Mouse (Mus musculus): ENCODE results near the gene Odr4.

DNA sequence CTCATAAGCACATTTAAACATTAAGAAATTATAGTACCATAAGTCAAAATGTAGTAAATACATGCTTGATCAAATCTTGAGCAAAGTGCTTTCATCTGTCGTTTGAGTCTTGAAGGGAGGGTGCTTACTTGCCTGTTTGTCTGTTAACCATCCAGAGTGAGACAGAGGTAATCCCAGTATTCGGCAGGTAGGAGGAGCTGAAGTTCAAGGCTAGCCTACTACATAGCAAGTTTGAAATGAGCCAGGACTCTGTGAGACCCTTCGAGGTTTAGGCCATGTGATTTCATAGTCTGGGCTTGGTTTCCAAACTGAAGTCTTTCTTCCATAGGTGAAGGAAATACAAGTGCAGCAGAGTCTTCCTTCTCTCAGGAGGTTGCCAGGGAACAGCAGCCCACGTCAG, 48.9 kb upstream of the Odr4 start:
- no peak for TF ChIP-seq MAX (IDR thresholded peaks at IDR 0.05)
- no peak for TF ChIP-seq CTCF (IDR thresholded peaks at IDR 0.05; ENCODE audit: control insufficient read depth, insufficient read depth, insufficient read length)
- no peak for TF ChIP-seq MYOD1 (IDR thresholded peaks at IDR 0.05; ENCODE audit: control insufficient read depth, insufficient read length, low read depth)
- no peak for TF ChIP-seq USF1 (IDR thresholded peaks at IDR 0.05; ENCODE audit: low read depth)
